Mouse (Mus musculus) heart, adult 11 months (tissue): Measurements from ENCODE around the gene Dus4l.
A peak's percentile ranks its signal among the peaks of the same experiment; 100 is the strongest.
"Not testable (repeated sequence)": the region's sequence is repeated elsewhere in the genome, so short reads cannot be mapped to it uniquely, and the experiment has no call there.

Experiments
- DNase-seq: peaks from one replicate; pipeline ENCODE4 v3.0.0; 2022

Dus4l gene

DNA sequence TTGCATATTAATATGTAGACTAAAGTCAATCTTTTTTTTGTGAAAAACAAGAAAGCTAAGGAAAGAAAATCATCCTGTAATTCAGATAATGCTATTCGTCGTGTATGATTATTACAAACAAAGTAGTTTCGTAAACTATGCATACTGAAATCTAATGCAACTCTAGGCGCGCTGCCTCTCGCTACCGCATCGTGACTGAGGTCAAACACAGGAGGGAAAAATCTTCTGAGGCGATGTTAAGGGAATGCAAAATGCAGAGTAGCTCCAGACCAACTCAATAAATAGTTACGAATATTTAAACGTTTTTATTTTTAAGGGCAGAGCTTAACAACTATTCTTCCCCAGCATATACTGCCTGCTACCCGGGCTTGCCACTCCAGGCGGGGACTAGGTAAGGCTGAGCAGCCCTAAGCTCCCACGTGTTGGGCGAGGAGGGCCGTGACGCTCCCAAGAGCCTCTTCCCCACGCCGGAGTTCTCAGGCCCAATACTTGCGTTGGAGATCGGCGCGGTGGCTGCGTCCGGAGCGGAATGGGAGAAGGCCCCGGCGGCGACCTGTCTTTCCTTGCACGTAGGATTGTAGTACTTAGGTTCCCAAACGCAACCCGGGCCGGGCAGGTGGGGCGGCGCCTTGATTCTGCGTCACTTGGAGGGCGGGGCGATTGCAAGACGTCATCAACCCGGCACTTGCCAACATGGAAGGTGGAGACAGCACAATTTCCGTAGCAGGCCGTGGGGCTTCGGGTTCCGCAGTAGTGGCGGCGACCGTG, at the start of gene Dus4l, which contains the start of gene Cog5:
Gene Dus4l, minus strand, starts transcription at position 630 of the 768 bp plus-strand sequence.
Gene Cog5, plus strand, starts transcription at position 673 of the 768 bp plus-strand sequence.
- DNase-seq = peak; percentile 99

DNA sequence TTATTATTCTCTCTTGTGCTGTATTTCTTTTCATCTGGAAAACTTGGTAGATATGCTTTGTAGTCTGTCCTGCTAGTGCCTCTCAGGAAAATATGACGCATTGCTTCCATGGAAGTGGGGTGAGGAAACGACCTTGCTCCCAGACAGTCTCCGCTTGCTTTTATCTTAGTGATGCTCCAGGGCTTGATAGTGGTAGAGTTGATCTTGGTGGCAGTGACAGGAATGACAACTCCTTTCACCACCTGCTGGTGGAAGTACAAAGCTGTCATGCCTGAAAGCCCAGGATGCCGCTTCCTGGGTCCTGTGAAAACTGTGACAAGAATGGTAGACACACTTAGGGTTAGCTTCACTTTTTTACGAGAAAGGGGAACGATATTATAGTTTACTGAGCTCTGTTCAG, 49.3 kb upstream of the Dus4l start:
- DNase-seq = peak; percentile 95

DNA sequence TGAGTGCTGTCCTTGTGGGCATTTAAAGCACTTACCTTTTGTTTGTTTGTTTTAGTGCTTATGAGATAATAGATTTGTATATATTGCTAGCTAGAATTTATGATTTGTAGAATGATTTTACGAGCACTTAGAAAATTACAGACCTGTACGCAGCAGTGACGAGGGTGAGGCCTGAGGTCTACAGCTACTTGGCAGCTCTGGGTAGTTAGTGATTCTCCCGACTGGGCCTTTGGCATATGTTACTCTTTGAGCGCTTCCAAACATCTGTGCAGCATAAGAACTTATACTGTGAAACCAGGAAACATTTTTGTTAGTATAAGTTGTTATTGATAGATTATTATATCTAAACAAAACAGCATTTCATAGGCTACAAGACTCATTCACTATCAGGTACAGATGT, 46.8 kb upstream of the Dus4l start:
- no peak for DNase-seq

DNA sequence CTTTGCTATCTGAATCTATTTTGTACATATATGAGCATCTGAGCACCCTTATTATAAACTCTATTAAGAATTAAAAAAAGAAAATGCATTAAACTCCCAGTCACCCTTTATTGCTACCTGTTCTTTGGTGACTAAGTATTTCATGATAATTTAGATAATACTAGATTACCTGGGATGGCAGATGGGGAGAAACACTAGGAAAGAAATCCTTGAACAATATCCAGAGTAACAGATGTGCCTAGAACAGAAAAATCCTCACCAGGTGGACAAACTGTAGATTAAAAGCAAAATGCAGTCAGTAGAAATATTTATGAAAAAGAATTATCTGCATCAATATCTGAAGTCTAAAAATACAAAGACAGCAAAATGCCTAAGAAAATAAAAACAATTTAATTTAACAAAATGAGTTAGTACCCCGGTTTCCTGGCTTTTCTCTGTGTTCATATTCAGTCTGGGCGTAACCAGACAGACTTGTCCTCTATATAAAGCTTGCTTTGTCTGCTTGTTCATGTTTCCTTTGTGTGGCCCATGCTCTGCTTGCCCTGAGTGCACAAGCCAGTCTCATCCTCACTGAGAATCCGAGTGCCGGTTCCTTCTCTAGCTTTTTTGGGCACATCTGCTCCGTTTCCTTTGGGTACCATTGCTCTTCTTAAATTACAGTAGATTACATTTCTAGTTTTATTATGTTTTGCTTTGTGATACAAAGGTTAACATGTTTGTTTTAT, 46.2 kb upstream of the Dus4l start:
- DNase-seq = no peak

DNA sequence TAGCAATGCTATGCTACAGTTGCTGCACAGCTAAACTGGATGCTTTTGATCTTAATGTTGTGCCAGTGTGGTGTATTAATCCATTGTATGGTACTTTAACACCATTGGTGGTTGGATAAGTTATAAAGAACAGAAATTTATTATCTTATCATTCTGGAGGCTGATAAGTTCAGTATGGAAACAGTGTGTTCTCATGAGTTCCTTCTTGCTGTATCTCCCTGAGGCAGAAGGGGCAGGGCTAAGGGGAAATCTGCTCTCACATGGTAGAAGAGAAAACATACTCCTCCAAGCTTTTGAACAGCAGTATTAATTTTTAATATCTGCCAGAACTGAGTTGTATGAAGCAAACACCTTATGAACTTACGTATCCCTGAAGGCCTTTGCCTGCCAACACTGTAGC, 38.7 kb upstream of the Dus4l start:
- no peak for DNase-seq

DNA sequence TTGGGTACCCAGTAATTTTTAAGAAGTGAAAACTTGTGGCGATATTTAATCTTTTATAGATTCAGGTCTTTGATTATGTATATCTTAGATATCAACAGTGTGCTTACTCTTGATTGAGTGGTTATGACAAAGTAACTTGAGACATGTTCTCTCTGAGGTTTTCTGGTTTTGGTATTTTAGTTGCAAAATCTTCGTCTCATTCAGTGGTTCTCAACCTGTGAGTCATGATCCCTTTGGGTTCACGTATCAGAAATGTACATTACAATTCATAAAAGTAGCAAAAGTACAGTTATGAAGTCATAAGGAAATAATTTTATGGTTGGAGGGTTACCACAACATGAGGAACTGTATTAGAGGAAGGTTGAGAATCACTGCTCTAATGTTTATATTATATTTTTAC, 32.1 kb upstream of the Dus4l start:
- DNase-seq = no peak

DNA sequence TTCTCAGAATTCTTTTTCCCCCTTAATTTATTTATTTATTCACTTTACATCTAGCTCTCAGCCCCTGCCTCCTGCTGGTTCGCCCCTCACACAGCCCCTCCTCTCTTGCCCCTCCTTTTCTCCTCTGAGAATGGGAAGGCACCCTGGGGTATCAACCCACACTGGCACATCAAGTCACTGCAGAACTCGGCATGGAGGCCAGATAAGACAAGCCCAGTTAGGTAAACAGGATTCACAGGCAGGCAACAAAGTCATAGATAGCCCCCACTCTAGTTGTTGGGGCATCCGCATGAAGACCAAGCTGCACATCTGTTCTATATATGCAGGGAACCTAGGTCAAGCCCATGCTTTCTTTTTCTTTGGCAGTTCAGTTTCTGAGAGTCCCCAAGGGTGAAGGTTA, 12.6 kb upstream of the Dus4l start:
- no peak for DNase-seq

DNA sequence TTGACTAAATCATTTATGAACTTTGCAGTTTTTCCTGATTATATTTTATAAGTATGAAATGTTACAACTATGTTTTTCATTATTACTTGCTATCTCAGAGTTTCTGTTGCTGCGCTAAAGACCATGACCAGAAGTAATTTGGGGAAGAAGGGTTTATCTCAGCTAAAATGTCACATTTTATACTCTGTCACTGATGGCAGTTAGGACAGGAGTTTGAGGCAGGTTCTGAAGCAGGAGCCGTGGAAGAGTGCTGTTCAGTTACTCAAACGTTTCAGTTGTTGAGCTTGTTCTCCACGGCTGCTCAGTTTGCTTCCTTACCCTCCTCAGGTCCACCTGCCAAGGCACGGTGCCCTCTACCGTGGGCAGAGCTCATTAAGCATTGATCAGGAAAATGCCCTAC, 11.4 kb upstream of the Dus4l start:
- no peak for DNase-seq

DNA sequence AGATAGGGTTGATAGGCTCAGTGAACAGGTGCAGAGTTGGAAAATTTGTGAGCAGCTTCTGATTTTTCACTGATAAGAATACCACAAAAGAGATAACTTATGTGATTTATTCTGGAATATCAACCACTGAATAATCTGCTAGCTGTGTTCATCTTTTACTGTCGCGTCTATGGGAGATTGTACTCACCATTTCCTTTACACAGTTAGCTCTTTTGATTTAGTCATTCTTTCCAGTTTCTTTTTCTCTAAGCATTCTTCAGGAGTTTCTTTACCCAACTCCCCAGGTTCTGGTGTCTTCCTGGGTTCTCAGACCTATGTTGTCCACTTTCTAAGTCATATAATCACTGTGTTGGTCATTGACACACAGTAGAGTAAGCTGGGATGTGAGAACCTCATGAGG, 2.2 kb upstream of the Dus4l start:
- DNase-seq = no peak

DNA sequence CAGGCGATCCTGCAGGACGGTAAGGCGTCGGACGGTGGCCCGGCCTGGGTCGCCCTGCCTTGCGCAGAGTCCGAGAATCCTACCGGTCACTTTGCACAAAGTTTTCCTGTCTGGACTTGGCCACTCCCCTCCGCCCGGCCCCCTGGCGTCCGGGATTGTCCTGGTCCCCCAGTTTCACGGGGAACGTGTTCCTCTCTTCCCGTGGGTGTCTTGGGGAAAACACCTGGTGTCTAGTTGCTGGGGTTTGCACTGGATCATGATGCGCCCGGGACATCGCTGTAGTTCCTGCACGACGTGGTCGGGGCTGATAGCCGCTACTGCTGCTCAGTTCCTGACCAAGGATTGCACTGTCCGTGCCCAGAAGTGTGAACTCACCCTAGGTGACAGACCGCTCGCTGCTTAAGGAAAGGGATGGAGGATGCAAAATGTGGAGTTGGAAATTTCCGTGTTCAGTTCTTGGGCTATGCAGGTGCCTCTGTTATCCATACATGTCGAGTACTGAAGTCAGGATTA, 395 bp upstream of the Dus4l start:
- DNase-seq = no peak

DNA sequence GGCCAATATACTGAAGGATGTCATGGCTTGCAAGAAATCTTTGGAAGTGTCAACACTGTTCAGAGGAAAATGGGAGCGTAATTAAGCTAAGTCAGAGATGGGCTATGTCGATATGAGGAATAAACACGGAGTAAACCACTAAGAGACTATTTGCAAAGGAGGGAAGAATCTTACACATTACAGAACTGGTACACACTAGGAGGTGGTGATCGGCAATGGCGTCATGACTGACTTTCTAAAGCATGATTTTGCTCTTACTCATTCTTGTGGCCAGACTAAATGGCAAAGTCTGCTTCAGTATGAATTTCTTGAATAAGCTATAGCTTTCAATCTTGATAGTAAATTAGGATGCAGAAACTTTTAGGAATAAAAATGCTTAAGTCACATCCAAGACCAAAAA, 1.0 kb downstream of the Dus4l start:
- DNase-seq = no peak

DNA sequence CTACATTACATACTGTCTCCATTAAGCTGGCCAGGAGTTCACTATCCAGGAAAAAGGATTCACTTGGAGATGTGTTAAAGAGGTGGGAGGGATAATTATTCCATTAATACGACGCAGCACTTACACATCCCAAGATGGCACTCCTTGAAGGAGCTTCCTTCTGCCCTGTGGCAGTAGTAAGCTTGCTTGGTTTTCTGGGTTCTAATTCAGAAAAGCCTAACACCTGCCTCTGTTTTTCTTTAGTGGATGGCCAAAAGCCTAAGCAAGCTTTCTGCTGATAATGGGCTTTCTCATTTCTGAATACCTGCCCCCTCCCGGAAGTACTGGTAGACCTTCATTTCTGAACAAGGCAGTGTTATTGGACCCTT, 19.4 kb downstream of the Dus4l start:
- peak; percentile 51 for DNase-seq

DNA sequence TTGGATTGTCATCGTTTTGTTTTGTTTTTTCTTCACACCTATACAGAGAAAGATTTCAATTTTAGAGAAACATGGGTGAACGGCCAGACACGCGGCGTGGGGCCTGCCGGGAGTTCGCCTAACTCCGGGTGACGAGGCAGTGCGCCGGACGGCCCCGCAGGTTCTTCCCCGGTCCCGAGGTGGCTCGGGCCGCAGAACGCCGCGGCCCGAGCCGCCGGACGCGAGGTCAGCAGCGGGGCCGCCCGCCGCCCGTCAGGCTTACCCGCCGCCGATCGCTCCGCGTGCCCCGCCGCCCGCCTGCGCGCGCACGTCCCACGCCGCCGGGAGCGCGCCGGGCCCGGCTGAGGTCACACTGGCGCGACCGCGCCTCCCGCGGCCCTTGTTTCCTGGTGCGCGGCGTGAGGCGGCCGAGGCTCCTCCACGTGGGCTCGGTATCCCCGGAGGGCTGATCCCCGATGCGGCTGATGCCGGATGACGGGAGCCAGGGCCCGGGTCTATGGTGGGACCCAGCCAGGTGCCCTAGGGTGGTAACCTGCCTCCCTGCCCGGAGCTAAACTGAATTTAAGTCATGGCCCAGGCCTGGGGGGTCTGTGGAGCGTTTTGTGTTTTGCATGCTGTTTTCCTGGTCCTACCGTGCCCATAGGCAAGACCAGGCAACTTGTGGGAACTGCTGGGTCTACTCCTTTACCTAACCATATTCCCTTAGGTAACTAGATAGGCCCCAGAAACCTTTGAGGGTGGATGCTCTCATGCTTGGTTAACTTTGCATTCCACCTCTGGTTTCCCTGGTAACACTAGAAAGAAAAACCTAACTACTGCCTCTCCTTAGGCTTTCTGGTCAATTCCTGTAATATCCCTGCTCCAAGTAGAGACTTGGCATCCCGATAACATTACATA, 20.0 kb downstream of the Dus4l start, which contains the start of gene Bcap29:
Gene Bcap29, minus strand, starts transcription at position 316 of the 897 bp plus-strand sequence.
- peak; percentile 99 for DNase-seq

DNA sequence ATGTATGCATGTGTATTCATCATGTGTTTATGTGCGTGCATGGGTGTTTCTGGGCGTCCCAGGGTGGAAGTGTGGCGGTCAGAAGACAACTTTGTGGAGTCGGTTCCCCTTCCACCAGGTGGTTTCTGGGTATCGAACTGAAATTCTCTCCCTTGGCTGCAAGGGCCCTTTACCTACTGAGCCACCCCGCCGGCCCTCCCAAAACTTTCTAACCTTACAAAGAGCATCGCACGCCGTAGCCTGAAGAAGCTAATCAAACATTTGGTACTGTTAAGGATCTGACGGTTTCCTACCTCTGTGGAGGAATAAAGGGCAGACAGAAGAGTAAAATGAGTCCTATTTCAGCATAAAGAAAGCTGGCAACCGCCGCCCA, 20.7 kb downstream of the Dus4l start:
- peak; percentile 89 for DNase-seq

DNA sequence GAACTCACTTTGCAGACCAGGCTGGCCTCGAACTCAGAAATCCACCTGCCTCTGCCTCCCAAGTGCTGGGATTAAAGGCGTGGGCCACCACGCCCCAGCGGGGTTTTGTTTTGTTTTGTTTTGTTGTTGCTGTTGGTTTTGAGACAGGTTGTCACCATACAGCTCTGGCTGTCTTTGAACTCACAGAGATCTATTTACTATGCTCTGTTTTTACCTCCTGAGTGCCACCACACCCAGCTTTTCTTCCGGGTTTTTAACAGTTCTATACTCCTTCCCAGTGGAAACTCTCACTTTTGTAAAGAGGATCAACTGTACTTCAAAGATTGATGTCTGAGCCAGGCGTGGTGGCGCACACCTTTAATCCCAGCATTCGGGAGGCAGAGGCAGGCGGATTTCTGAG, 26.2 kb downstream of the Dus4l start:
- not testable (repeated sequence) for DNase-seq

DNA sequence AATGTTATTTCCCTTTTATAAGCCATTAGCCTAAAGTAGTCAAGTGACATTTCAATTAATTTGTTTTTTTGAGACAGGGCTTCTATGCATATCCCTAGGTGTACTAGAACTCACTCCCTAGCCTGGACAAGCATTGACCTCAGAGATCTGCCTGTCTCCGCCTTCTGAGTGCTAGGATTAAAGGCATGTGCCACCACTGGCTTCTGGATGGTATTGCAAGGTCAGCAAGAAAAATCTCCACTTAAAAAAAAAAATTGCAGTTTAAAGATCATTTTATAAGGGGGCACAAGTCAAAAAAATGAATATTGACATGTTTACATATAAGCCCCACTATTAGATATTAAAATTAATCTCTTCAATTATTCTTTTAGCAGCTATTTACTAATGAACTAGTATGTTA, 29.6 kb downstream of the Dus4l start:
- no peak for DNase-seq

DNA sequence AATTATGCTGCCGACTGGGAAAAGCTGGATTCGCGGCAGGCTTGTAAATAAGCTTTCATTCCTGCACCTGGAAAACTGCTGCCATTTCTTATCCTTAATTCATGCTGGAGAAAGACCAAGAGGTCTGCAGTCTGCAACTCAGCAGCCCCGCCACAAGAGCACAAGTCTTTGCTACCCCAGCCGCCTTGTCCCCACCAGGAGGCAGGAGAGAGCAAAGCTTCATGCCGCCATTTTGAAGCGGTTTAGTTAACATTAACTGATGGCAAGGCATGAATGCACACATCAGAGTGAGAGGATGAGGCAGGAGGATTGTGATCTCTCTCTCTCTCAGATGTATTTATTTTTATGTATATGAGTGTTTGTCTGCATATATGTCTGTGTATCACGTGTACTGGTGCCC, 34.5 kb downstream of the Dus4l start:
- DNase-seq = no peak

DNA sequence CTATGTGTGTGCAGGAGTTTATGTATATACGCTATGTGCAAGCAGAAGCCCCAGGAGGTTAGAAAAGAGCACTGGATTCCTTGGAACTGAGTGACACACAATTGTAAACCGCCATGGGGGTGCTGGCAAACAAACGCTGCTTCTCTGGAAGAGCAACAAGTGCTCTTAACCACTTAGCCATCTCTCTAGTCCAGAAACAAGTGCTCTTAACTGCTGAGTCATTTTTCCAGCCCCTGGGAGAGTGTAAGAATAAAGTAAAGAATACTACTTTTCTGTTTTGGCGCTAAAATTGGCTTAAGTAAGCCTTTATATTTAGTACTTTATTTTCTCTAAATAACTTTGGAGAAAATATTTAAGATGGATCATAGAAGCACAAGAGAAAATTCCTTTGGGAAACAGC, 41.3 kb downstream of the Dus4l start:
- DNase-seq = no peak

DNA sequence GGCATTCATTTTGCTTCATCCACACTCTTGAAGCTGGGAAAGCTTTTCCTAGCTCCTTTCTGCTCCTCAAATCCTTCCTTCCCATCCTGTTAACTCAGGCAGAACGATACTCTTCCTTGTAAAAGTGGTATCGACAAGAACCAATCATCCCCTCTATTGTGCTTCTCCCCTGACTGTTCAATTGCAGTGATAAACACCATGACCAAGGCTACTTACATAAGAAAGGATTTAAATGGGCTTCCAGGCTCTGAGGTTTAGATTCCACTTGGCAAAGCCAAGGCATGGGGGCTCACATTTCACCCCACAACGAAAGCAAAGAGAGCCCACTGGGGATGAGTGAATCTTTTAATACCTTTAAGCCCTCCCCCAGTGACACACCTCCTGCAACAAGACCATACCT, 46.5 kb downstream of the Dus4l start:
- no peak for DNase-seq

DNA sequence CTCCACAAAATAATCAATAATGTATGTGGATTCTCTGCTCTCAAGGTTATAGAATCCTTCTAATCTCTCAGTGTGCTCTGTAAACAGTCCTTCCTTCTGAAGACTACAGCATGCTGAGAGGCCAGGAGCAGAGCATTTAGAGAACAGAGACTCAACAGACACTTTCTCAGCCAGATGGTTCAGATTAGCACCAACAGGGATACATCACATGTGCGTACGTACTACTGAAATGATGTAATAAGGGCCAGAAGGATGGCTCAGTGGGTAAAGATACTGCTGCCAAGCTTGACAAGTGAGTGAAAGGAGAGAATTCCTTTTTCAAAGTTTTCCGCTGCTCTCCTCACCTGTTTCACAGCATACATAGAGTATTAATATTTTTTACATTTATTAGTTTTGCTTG, 49.7 kb downstream of the Dus4l start:
- no peak for DNase-seq

DNA sequence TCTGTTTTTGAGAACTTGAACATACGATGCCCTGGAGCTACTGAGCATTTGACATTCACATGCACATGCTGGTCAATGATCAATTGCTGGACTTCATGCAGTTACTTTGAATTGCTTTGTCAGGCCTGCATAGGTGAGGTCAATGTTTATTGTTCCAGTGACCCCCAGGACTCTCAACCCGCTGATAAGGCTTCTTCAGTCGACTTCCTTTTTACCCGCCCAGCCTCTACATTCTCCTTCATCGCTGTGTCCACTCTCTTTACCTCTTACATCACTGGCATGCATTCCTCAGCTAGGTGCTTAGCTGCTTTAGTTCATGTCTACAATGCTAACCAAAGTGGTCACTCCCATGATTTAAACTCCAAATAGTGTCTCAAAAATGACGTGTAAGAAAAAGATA, 51.0 kb downstream of the Dus4l start:
- DNase-seq = peak; percentile 4

DNA sequence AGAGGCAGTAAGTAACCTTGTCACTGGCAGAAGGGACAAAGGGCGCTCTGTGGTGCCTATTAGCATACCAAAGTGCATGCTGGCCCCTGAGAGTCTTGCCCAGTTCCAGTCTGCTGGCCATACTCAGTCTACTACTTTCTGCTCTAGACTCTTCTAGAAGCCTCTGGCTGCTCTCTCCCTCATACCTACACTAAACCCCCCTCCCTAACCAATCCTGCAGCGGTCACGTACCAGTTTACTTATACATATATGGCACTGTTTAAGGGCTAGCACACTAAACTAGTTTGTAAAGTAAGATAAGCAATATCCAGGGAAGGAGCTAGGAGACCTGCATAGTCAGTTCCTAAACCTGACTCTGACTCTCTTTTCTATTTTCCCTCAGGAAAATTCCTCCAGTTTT, 60.3 kb downstream of the Dus4l start:
- DNase-seq = peak; percentile 53

DNA sequence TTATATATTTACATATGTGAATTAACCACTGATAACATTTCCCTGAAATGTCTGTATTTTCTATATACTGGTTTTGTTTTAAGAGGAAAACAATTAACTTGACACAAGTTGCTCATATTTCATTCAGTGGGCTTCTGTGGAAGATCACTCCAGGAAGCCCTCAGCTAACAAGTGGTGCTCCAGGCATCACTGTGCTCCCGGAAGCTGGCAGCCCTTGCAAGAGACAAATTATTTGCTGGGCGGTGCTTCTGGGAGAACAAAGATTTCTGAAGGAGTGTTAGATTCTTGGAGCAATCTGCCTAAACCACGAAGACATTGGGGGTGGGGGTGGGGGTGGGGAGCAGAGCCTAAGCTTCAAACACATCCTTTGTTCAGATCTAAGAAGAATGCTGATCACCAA, 62.6 kb downstream of the Dus4l start:
- peak; percentile 11 for DNase-seq
